Mouse (Mus musculus): ENCODE data around the gene Oprl1. TPM values are rescaled to one million over a fixed set of nuclear protein-coding genes. Genes with fewer than 3 reads are reported as not detected.

Oprl1 gene
- polyA plus RNA-seq, 1 experiment from 2014 or later = 54.1 TPM

DNA sequence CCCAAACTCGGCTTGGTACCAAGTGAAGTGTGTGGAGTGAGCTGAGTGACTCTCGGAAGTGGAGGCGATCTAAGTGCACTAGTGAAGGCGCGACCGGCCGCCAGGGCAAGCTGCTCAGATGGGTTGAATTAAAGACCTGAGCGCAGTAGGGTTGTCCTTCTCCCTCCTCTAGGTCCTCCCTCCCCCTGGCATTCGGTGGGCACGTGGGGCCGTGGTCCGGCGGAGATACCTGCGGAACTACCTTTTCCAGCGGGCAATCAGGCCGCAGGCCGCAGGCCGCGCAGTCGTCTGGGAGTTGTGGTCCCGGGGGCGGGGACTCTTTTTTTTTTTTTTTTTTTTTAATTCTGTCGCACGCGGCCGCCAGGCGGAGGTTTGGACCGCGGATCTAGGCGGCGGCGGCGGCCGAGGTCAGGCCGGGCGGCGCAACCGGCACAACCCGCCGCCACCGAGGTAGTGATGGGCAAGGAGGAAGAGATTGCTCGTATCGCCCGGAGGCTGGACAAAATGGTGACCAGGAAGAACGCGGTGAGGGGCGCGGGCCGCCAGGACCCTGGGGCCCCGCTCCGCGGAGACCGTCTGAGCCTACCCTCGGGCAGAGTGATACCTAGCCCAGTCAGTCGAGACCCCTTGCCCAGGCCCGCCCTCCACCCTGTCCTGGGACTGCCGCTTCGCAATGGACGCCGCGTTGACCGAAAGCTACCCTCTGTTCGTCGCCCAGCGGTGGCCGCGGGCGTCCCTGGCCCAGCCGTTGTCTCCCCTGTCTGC lies 34.7 kb upstream of the Oprl1 start, which contains the start of gene Tcea2:
TSS of gene Tcea2 (plus strand) at position 360 of the 765 bp plus-strand sequence.
- Histone ChIP-seq H3K27me3 (no peaks in the 10 kb centered on the region), H3K4me3 (peak within 1 kb of the TSS; percentile 79), H3K4me2 (replicated peaks) (peak within 1 kb of the TSS; percentile 92), H3K36me3 (peaks cover 3% of the 10 kb centered on the region; the same call in 1 of the 2 replicates), H3K9ac (replicated peaks) (peak within 1 kb of the TSS; percentile 87), H3K27ac (replicated peaks) (peak within 1 kb of the TSS; percentile 51), H3K4me1 (peaks cover 28% of the 10 kb centered on the region), H3K9me3 (no peaks in the 10 kb centered on the region)
- under 1% methylated on average over 69 of the region's 69 CpGs for WGBS
- peak; percentile 53 for ATAC-seq (replicated peaks)

DNA sequence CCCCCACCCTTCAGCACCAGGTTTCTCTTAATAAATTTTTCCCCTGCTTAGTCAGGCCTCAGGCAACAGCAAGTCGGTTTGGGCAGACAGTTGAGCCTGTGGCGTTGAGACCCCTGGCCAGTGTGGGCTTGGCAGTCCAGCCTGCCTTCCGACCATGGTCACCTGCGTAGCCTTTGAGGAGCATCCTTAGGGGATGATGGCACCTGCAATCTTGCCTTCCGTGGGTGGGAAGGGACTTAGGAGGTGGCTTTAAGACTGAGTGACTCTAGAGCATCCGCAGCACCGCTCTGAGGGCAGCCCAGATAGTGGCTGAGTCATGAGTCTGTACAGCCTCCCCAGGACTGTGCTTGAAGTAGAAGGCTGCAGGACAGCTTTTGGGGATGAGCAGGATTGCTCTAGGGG lies 34.1 kb upstream of the Oprl1 start:
- peak overlapping the region; percentile 41; the same call in 1 of the 2 replicates for H3K27ac ChIP-seq (replicated peaks)
- 16% methylated on average over 7 of the region's 7 CpGs for WGBS
- H3K4me3 ChIP-seq = peak overlapping the region; percentile 79
- peak overlapping the region; percentile 92 for H3K4me2 ChIP-seq (replicated peaks)
- H3K4me1 ChIP-seq = peaks cover 22% of the 10 kb centered on the region
- peak; percentile 48; the same call in 1 of the 2 replicates for ATAC-seq (replicated peaks)
- peaks cover 3% of the 10 kb centered on the region; the same call in 1 of the 2 replicates for H3K36me3 ChIP-seq
- no peaks in the 10 kb centered on the region for H3K27me3 ChIP-seq
- H3K9ac ChIP-seq (replicated peaks) = peak overlapping the region; percentile 87
- no peaks in the 10 kb centered on the region for H3K9me3 ChIP-seq

DNA sequence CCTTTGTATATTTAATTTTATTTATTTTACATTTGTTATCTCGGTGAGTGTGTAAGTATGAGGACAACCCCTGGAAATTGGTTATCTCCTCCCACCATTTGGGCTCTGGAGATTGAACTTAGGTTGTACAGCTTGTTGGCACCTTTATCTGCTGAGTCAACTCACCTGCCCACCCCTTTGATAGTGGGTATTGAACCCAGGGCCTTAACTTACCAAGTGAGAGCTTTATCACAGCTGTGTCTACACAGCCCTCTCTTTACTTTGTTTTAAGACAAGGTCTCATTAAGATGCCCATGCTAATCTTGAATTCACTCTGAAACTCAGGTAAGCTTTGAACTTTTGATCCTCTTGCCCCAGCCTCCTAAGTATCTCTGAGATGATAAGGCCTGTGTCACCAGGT lies 32.8 kb upstream of the Oprl1 start:
- Histone ChIP-seq H3K4me2 (replicated peaks) (no peak overlapping the region), H3K9me3 (no peaks in the 10 kb centered on the region), H3K27ac (replicated peaks) (no peak overlapping the region), H3K36me3 (peaks cover 15% of the 10 kb centered on the region), H3K4me3 (no peak overlapping the region), H3K9ac (replicated peaks) (no peak overlapping the region), H3K4me1 (peaks cover 20% of the 10 kb centered on the region), H3K27me3 (no peaks in the 10 kb centered on the region)
- ATAC-seq (replicated peaks) = no peak
- 97% methylated on average over 1 of the region's 1 CpGs for WGBS

DNA sequence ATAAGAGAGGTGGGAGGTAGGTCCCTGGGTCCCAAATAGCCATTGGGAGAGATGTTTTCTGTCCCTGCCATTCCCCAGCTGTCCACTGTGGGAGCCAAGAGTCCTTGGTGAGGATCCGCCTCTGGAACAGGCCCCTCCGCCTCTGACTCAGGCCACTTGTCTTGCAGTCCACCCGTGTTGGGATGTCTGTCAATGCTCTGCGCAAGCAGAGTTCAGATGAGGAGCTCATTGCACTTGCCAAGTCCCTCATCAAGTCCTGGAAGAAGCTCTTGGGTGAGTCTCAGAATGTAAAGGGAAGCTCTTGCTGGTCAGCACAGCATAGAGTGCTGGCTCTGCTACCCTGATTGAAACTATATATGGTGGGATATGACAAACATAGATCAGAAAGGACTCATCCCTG lies 31.4 kb upstream of the Oprl1 start:
- Histone ChIP-seq H3K9me3 (no peaks in the 10 kb centered on the region), H3K4me2 (replicated peaks) (no peak overlapping the region), H3K9ac (replicated peaks) (no peak overlapping the region), H3K27me3 (no peaks in the 10 kb centered on the region), H3K4me3 (no peak overlapping the region), H3K4me1 (peaks cover 20% of the 10 kb centered on the region), H3K27ac (replicated peaks) (no peak overlapping the region), H3K36me3 (peaks cover 24% of the 10 kb centered on the region)
- WGBS = 68% methylated on average over 4 of the region's 4 CpGs
- ATAC-seq (replicated peaks) = no peak

DNA sequence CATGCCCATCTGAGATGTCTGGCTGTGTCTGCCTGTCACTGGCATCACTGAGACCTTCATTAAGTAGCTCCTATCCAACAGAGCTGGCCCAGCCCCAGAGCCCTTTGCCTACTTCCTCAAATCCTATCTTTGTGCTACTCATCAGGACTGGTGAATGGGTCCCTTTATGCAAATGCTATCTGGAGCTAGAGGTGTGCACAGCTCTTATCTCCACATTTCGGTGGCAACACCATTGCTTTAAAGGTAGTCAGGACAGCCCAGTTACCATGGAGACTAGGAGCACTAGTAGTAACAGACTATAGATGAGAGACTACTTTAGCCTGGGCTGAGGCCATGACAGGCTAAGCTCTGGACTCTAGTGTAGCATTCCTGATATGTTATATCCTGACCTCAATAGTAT lies 30.1 kb upstream of the Oprl1 start:
- H3K4me2 ChIP-seq (replicated peaks) = no peak overlapping the region
- WGBS = 95% methylated on average over 1 of the region's 1 CpGs

DNA sequence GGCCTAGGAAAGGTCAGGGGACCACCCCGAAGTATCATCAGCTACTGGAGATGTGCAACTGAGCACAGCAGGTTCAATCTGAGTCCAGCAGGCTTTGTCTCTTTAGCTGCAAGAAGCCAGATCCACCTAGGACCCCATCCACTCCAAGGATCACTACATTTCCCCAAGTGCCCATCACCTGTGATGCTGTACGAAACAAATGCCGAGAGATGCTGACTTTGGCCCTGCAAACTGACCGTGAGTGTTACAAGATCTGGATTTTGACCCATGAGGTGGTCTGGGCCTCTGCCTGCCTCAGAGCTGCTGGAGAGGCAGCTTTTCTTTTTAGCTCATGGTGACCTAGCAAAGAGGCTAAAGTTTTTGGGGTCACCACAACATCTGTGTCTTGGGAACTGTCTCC lies 29.1 kb upstream of the Oprl1 start:
- H3K9ac ChIP-seq (replicated peaks) = no peak overlapping the region
- 96% methylated on average over 4 of the region's 4 CpGs for WGBS
- no peak overlapping the region for H3K27ac ChIP-seq (replicated peaks)
- no peak for ATAC-seq (replicated peaks)
- H3K9me3 ChIP-seq = no peaks in the 10 kb centered on the region
- no peak overlapping the region for H3K4me3 ChIP-seq
- peaks cover 10% of the 10 kb centered on the region for H3K4me1 ChIP-seq
- no peak overlapping the region for H3K4me2 ChIP-seq (replicated peaks)
- peaks cover 31% of the 10 kb centered on the region for H3K36me3 ChIP-seq
- no peaks in the 10 kb centered on the region for H3K27me3 ChIP-seq

More for the DNA sequence above, 30.1 kb upstream of the Oprl1 start:
- peaks cover 31% of the 10 kb centered on the region for H3K36me3 ChIP-seq
- H3K9ac ChIP-seq (replicated peaks) = no peak overlapping the region
- peaks cover 15% of the 10 kb centered on the region for H3K4me1 ChIP-seq
- no peak overlapping the region for H3K4me3 ChIP-seq
- H3K27me3 ChIP-seq = no peaks in the 10 kb centered on the region
- H3K27ac ChIP-seq (replicated peaks) = no peak overlapping the region
- H3K9me3 ChIP-seq = no peaks in the 10 kb centered on the region
- ATAC-seq (replicated peaks) = no peak

DNA sequence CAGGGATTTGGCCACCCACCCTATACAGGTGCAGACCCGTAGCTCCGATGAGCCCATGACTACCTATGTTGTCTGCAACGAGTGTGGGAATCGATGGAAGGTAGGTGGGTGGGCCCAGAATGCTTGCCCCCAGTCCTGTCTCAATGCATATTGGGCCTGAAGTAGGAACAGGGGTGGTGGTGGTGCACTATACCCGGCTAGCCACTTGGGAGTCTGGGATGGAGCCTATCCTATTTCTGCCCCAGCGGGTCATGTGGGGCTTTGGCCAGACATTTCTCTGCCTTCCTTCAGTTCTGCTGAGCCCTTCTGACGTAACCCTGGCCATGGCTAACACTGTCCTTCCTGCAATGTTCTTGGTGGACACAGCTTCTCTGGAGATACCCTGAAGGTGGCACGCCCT lies 27.2 kb upstream of the Oprl1 start:
- Histone ChIP-seq H3K4me3 (no peak overlapping the region), H3K9me3 (no peaks in the 10 kb centered on the region), H3K27me3 (no peaks in the 10 kb centered on the region), H3K9ac (replicated peaks) (no peak overlapping the region), H3K4me1 (peaks cover 7% of the 10 kb centered on the region), H3K27ac (replicated peaks) (no peak overlapping the region), H3K36me3 (peaks cover 31% of the 10 kb centered on the region), H3K4me2 (replicated peaks) (no peak overlapping the region)
- WGBS = 93% methylated on average over 8 of the region's 8 CpGs
- ATAC-seq (replicated peaks) = no peak

DNA sequence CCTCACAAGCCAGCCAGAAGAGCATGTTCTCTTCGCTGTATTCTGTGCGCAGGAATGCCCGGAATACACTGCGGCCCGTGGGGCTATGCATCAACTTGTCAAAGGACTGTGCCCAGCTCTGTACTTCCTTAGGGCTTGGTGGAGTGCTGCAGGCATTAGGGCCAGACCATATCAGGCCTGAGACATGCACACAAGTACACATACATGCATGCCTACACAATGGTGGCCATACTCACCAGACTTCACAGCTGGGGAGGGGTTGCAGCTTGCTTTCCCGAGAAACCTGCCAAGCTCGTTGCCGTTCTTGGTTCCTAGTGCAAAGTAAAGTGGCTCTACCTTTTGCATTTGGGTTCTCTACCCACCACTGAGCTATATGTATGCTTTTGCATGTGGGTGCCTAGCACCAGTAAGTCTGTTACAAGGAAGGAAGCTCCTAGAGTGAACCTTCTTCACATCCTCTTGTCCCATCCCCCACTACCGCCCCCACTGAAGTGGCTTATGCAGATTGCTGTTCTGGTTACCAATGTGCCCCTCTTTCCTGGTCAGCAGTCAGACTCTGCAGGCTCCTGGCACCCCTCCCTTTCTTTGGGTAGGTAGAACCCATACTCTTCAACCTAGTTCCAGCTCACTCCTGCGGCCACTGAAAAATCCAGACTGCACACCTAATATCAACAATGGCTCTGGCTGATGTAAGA lies 25.2 kb upstream of the Oprl1 start:
- H3K36me3 ChIP-seq = peaks cover 29% of the 10 kb centered on the region
- no peaks in the 10 kb centered on the region for H3K9me3 ChIP-seq
- peaks cover 21% of the 10 kb centered on the region for H3K4me1 ChIP-seq
- H3K4me3 ChIP-seq = no peak overlapping the region
- 91% methylated on average over 10 of the region's 10 CpGs for WGBS
- H3K4me2 ChIP-seq (replicated peaks) = no peak overlapping the region
- no peak overlapping the region for H3K9ac ChIP-seq (replicated peaks)
- ATAC-seq (replicated peaks) = no peak
- H3K27me3 ChIP-seq = no peaks in the 10 kb centered on the region
- no peak overlapping the region for H3K27ac ChIP-seq (replicated peaks)

DNA sequence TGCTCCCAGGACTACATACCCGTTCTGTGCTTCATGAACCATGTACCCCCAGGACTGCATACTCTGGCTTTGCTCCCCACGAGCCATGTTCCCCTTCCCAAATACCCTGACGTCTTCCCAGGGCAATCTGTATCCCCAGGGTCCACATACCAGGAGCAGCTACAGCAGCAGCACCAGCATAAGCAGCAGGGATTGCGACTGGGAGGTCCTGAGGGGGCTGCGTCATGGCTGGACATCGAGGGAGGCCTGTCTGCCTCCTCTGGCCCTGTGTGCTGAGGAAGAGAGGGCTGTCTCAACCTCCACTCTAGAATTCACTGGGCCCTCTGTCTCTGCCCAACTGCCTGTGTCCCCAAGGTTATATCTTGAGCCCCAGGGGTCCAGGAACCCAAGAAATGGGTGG lies 23.7 kb upstream of the Oprl1 start:
- no peak overlapping the region for H3K9ac ChIP-seq (replicated peaks)
- no peaks in the 10 kb centered on the region for H3K27me3 ChIP-seq
- no peak overlapping the region for H3K27ac ChIP-seq (replicated peaks)
- no peak for ATAC-seq (replicated peaks)
- H3K36me3 ChIP-seq = peaks cover 25% of the 10 kb centered on the region
- no peaks in the 10 kb centered on the region for H3K9me3 ChIP-seq
- no peak overlapping the region for H3K4me3 ChIP-seq
- 90% methylated on average over 6 of the region's 6 CpGs for WGBS
- H3K4me2 ChIP-seq (replicated peaks) = no peak overlapping the region
- H3K4me1 ChIP-seq = peaks cover 21% of the 10 kb centered on the region

DNA sequence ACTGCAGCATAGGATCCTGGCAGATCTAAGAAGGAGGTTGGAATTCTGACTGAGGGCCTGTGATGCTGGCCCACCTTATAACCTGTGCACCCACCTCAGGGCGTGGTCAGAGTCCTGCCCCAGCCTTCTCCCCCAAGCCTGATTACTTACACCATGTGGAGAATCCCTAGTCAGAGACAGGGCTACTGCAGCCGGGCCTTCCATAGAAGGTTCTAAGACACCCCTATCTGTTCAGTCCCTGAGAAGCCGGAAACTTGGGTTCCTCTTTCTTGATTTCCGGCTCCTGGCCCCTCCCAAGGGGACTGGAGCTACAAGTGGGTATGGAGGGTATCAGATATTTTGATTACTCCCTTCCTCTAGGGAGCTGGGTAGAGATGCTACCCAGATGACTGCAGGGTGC lies 23.2 kb upstream of the Oprl1 start:
- Histone ChIP-seq H3K27ac (replicated peaks) (no peak overlapping the region), H3K27me3 (no peaks in the 10 kb centered on the region), H3K4me1 (peaks cover 21% of the 10 kb centered on the region), H3K4me2 (replicated peaks) (no peak overlapping the region), H3K4me3 (no peak overlapping the region), H3K36me3 (peaks cover 21% of the 10 kb centered on the region), H3K9ac (replicated peaks) (no peak overlapping the region), H3K9me3 (no peaks in the 10 kb centered on the region)
- 91% methylated on average over 4 of the region's 4 CpGs for WGBS
- ATAC-seq (replicated peaks) = no peak

DNA sequence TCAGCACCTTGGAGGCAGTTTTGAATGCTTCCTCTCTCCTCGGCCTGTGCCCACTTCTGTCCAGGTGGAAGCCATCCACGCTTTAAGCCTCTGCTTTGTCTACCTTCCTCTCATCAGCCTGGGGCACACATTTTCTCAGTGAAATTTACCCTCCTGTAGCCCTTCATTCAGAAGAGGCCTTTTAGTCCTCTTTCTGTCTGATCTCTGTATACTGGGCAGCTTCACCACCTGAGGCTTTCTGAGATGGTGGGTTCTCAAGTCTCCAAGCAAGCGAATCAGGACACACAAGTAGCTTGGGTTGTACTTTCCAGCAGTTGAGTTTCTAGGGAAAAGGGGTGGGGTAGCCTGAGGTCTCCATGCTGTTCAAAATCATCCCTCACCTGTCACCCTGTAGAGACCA lies 22.5 kb upstream of the Oprl1 start:
- Histone ChIP-seq H3K4me1 (peaks cover 21% of the 10 kb centered on the region), H3K4me3 (0 out of 2 replicates have a peak overlapping the region, but pooled peaks have one; percentile 67), H3K9me3 (no peaks in the 10 kb centered on the region), H3K36me3 (peaks cover 14% of the 10 kb centered on the region), H3K27me3 (no peaks in the 10 kb centered on the region), H3K4me2 (replicated peaks) (peak overlapping the region; percentile 79), H3K9ac (replicated peaks) (no peak overlapping the region), H3K27ac (replicated peaks) (no peak overlapping the region)
- no peak for ATAC-seq (replicated peaks)
- 81% methylated on average over 3 of the region's 3 CpGs for WGBS

Data from forebrain, embryonic 15.5 days (tissue).